ENCODE assay signal across 9 mouse cellular contexts in the genomic region with DNA sequence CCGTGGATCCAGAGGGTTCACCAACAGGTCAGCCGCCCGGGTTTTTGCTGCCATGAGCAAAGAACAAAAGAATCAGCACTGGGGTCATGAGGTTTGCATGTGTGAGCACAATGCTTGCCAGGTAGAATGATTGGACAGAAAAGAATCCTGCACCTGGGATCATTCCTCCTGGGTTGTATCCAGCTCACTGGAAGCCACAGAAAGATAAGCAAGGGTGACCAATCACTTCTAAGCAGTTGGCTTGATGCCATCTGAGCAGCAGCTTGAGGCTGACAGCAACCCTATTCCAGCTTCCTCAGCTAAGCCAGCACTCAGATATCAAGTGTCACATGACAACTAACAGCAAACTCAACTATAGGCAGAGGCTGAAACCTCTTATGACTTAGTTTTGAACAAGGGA.
A peak's percentile ranks its signal among the peaks of the same experiment; 100 is the strongest.
DNase-seq lines count a peak whose midpoint lies in the region; ATAC-seq and TF ChIP-seq lines count a peak whose summit lies in the region.
"Had no signal": no experiment of that assay in that cellular context is flagged by ENCODE, and none has a peak within 500 bp of the region (broad histone marks: within the 10 kb centered on the region; RNA-seq: fewer than 3 reads in every experiment).

No protein-coding gene starts in this region.

- no peak for TF ChIP-seq POLR2A in myocyte (IDR thresholded peaks at IDR 0.05; ENCODE audit: insufficient read length, low read depth)

- H3ac ChIP-seq in myocyte (ENCODE audit: control insufficient read depth, insufficient read length), result no peak overlapping the region

- 49% methylated on average over 3 of the region's 3 CpGs for WGBS in intestine, embryonic 16.5 days

- peak overlapping the region; percentile 54; the same call in 1 of the 2 replicates for H3K27ac ChIP-seq in intestine, embryonic 16.5 days (ENCODE audit: low read length)

- ATAC-seq in intestine, embryonic 16.5 days, result peak; percentile 87

- peaks cover 6% of the 10 kb centered on the region; the same call in 1 of the 2 replicates for H3K36me3 ChIP-seq in intestine, embryonic 16.5 days (ENCODE audit: control insufficient read depth, insufficient read depth, low read length)
- peaks cover 9% of the 10 kb centered on the region for H3K36me3 ChIP-seq in myocyte (ENCODE audit: control insufficient read depth, insufficient read depth)

- no peaks in the 10 kb centered on the region for H3K9me3 ChIP-seq in intestine, embryonic 16.5 days (ENCODE audit: control insufficient read depth, low read length)

- H3K4me2 ChIP-seq in intestine, embryonic 16.5 days (ENCODE audit: low read depth, low read length), result no peak overlapping the region
- H3K4me2 ChIP-seq in myocyte (ENCODE audit: low read depth), result peak overlapping the region; percentile 24

- peaks cover 7% of the 10 kb centered on the region; the same call in 1 of the 2 replicates for H3K4me1 ChIP-seq in intestine, embryonic 16.5 days (ENCODE audit: control insufficient read depth, insufficient read depth, low read length)

- no peak overlapping the region for H3K4me3 ChIP-seq in intestine, embryonic 16.5 days (ENCODE audit: low read length)
- H3K4me3 ChIP-seq in myocyte, result no peak overlapping the region

- no peak overlapping the region for H3K9ac ChIP-seq in intestine, embryonic 16.5 days (ENCODE audit: low read depth, low read length)

- no peaks in the 10 kb centered on the region for H3K79me2 ChIP-seq in myocyte (ENCODE audit: control insufficient read depth, insufficient read depth)

- DNase-seq in embryo, embryonic 11 days, result peak; percentile 27
- DNase-seq in embryo, embryonic 9.5 days (ENCODE audit: extremely low spot score), result no peak
- DNase-seq in 3T3-L1 (ENCODE audit: low read depth, low spot score), result peak; percentile 81
- DNase-seq in cerebellum, postnatal 36 days, result peak; percentile 29 to 34
- no peak for DNase-seq in ovary, postnatal 14 days (ENCODE audit: low spot score)
- DNase-seq in spleen, postnatal 14 days (ENCODE audit: low spot score in 2 of 2), result no peak

- H3K27me3 ChIP-seq in intestine, embryonic 16.5 days (replicated peaks; ENCODE audit: control insufficient read depth, insufficient read depth, low read length), result no peaks in the 10 kb centered on the region
- no peaks in the 10 kb centered on the region for H3K27me3 ChIP-seq in myocyte (ENCODE audit: control insufficient read depth, insufficient read depth, insufficient read length)
- H3K27me3 ChIP-seq: CH12.LX had no signal

TF ChIP-seq in myocyte, 11 proteins besides CTCF, POLR2A, EP300 and RAD21:
- TF ChIP-seq CEBPB (IDR thresholded peaks at IDR 0.05; ENCODE audit: insufficient read depth, poor library complexity, severe bottlenecking) (no peak), USF1 (IDR thresholded peaks at IDR 0.05; ENCODE audit: low read depth) (peak; percentile 34), E2F4 (IDR thresholded peaks at IDR 0.05; ENCODE audit: insufficient read depth) (no peak)

Comparison
In these comparisons a context has a peak if more than half of its experiments do, and no peak if none do; other contexts are left out.
1. DNase-seq: peak in embryo, embryonic 11 days (single experiment), 3T3-L1 (single experiment) and cerebellum, postnatal 36 days (2 of 2); none in embryo, embryonic 9.5 days (single experiment), ovary, postnatal 14 days (single experiment) and spleen, postnatal 14 days (0 of 2).